Mouse (Mus musculus) C2C12 (cell line): ENCODE data around the gene Psap.

Experiments used
- CEBPB ChIP-seq: IDR thresholded peaks from one replicate; pipeline ENCODE4 v1.6.1; 2011; ENCODE audit warnings: low read depth, mild to moderate bottlenecking, control low read depth, moderate library complexity
- CTCF ChIP-seq: IDR thresholded peaks from one replicate; pipeline ENCODE4 v1.5.1; 2011; ENCODE audit not compliant: control insufficient read depth, insufficient read depth, insufficient read length
- FOSL1 ChIP-seq: IDR thresholded peaks from one replicate; pipeline ENCODE4 v1.8.0; 2011; ENCODE audit warnings: mild to moderate bottlenecking, low read length; ENCODE audit not compliant: poor library complexity, insufficient read depth, severe bottlenecking
- MAX ChIP-seq: IDR thresholded peaks from one replicate; pipeline ENCODE4 v1.6.1; 2011; ENCODE audit warnings: mild to moderate bottlenecking, control low read depth
- MYOD1 ChIP-seq: IDR thresholded peaks from one replicate; pipeline ENCODE4 v1.6.1; 2011; ENCODE audit warnings: low read depth; ENCODE audit not compliant: control insufficient read depth, insufficient read length
- MYOG ChIP-seq: IDR thresholded peaks from one replicate; pipeline ENCODE4 v1.6.1; 2011; ENCODE audit not compliant: control insufficient read depth, insufficient read length; ENCODE audit errors: extremely low read depth

- TF ChIP-seq CTCF (no peak), MAX (no peak), MYOD1 (no peak), FOSL1 (no peak), MYOG (no peak), CEBPB (no peak)
These were observed 73.4 kb downstream of the Psap start for GRCm38 (mm10) chr10:60350805-60351167.
